Mouse (Mus musculus): ENCODE results near the gene Kcnip2. TPM values are rescaled to one million over a fixed set of nuclear protein-coding genes. Genes with fewer than 3 reads are reported as not detected.
"Not testable (repeated sequence)": the region's sequence is repeated elsewhere in the genome, so short reads cannot be mapped to it uniquely, and the experiment has no call there.

The Kcnip2 gene
- total RNA-seq, 1 experiment from 2014 or later = not detected

DNA sequence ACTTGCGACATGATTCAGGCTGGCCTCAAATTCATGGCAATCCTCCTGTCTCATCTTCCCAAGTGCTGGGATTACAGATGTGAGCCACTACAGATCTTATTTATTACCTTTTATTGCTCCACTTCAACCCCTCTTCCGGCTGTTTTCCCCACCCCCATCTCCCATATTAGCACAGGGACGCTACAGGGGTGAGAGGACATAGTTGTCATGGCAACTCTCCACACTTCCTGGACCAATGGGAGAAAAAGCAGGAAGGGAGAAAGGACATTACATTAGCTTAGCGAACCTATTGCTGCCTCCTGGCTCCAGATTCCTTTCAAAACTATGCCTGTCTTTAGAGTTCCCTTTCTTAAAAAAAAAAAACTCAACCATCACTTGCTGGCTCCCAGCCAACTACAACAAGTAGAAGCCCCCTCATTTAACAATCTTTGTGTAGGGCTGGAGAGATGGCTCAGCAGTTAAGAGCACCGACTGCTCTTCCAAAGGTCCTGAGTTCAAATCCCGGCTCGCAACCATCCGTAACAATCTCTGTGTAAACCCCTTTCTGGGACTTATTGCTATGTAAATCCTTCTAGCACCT lies 3.1 kb downstream of the Kcnip2 start:
- ATAC-seq (replicated peaks; ENCODE audit: low read depth, poor library complexity, severe bottlenecking) = no peak

GRCm38 (mm10) chr19:45812115-45812514 lies 3.7 kb downstream of the Kcnip2 start:
- peak; percentile 79 for ATAC-seq (replicated peaks; ENCODE audit: low read depth, poor library complexity, severe bottlenecking)

DNA sequence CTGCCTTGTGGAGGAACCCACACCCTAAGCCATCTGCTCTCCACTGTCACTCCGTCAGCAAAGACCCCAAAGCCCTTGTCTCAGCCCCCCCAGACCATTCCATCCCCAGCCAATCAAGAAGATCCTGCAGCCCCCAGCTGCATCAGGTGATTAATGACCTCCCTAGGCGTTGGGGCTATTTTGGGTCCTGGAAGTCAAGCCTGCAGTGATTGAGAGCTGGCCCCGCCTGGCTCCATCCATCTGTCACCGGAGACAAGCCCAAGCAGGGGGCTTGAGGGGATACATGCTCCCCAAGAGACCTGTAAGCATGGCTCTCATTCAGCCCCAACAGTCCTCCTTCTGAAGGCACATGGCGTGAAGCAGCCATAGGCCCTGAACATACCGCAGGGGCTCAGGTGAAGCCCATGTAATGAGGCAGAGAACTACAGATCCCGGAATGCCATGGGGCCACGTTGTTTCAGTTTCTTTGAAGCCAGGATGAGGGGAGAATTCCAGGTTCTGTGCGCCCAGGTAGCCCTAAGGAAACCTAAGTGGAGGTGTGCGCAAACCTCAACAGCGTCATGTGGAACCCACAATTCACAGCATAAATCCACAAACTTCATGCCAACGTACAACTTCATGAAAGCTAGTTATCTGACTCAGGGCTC lies 4.7 kb downstream of the Kcnip2 start:
- ATAC-seq (replicated peaks; ENCODE audit: low read depth, poor library complexity, severe bottlenecking) = no peak

GRCm38 (mm10) chr19:45807732-45808131 lies 8.1 kb downstream of the Kcnip2 start:
- ATAC-seq (replicated peaks; ENCODE audit: low read depth, poor library complexity, severe bottlenecking) = no peak

- not testable (repeated sequence) for ATAC-seq (replicated peaks; ENCODE audit: low read depth, poor library complexity, severe bottlenecking)
Observed at GRCm38 (mm10) chr19:45805817-45806216, 10.0 kb downstream of the Kcnip2 start.

- peak; percentile 88 for ATAC-seq (replicated peaks; ENCODE audit: low read depth, poor library complexity, severe bottlenecking)
Observed at GRCm38 (mm10) chr19:45804593-45805368, 11.1 kb downstream of the Kcnip2 start.

- ATAC-seq (replicated peaks; ENCODE audit: low read depth, poor library complexity, severe bottlenecking) = 0 out of 2 replicates have a peak, but pooled peaks have one; percentile 12
Observed at GRCm38 (mm10) chr19:45803408-45803807, 12.5 kb downstream of the Kcnip2 start.

- ATAC-seq (replicated peaks; ENCODE audit: low read depth, poor library complexity, severe bottlenecking) = peak; percentile 20; the same call in 1 of the 2 replicates
Observed at GRCm38 (mm10) chr19:45802702-45803101, 13.2 kb downstream of the Kcnip2 start.

GRCm38 (mm10) chr19:45796879-45797278 lies 19.0 kb downstream of the Kcnip2 start:
- no peak for ATAC-seq (replicated peaks; ENCODE audit: low read depth, poor library complexity, severe bottlenecking)

GRCm38 (mm10) chr19:45796061-45796556 lies 19.8 kb downstream of the Kcnip2 start:
- ATAC-seq (replicated peaks; ENCODE audit: low read depth, poor library complexity, severe bottlenecking) = no peak

DNA sequence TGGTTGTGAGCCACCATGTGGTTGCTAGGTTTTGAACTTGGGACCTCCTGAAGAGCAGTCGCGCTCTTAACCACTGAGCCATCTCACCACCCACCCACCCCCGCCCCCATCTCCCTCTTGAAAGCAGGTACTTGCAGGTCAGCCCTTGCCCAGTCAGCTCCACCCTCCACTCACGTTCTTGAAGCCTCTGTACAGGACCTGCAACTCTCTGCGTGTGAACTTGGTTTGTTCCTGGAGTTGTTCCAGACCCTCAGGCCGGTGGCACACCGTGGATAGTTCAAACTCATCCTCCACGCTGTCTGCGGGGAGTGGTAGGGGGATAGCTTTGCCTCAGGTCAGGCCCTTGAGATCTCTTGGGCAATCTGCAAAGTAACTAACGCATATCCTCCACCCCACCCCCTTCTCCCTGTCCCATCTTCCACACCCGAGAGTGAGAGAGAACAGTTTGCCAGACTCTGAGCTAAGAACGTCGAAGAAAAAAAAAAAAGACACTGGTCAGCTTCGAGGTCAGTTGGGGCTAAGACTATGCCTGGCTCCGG lies 20.4 kb downstream of the Kcnip2 start:
- no peak for ATAC-seq (replicated peaks; ENCODE audit: low read depth, poor library complexity, severe bottlenecking)

GRCm38 (mm10) chr19:45794718-45795117 lies 21.1 kb downstream of the Kcnip2 start:
- no peak for ATAC-seq (replicated peaks; ENCODE audit: low read depth, poor library complexity, severe bottlenecking)

DNA sequence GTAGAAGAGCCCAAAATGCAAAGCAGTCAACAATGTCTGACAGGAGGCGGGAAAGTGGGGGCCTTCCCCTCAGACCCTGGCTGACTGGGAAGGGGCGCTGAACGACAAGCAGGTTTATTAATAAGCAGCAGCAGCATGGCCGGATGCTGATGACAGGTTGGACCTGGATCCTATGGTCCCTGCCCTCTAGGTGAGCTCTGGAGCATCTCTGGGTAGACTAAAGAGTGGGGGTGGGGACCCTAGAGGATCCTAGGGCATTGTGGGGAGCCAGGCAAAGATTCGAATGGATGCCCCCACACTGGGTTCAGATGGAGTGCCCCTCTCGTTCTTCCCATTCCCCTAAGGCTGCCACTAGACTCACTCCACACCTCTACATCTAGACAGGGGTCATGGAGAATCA lies 23.5 kb downstream of the Kcnip2 start:
- no peak for ATAC-seq (replicated peaks; ENCODE audit: low read depth, poor library complexity, severe bottlenecking)

GRCm38 (mm10) chr19:45789888-45790874 lies 25.7 kb downstream of the Kcnip2 start:
- peak; percentile 93 for ATAC-seq (replicated peaks; ENCODE audit: low read depth, poor library complexity, severe bottlenecking)

- no peak for ATAC-seq (replicated peaks; ENCODE audit: low read depth, poor library complexity, severe bottlenecking)
Observed at GRCm38 (mm10) chr19:45789365-45789764, 26.5 kb downstream of the Kcnip2 start.

- no peak for ATAC-seq (replicated peaks; ENCODE audit: low read depth, poor library complexity, severe bottlenecking)
Observed at GRCm38 (mm10) chr19:45788337-45788736, 27.5 kb downstream of the Kcnip2 start.

DNA sequence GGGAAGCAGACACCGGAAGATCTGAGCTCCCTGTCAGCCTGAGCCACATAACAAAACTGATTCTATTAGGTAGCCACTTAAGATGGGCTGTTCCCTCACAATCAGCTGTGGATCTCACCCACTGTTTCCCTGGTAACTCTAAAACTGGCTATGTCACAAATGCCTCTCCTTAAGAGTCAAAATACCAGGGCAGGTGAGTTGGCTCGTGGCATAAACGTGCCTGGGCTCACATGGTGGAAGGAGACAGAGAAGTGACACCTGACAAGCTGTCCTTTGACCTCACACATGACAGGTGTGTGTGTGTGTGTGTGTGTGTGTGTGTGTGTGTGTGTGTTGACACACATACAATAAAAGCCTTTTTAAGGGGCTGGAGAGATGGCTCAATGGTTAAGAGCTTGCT lies 28.4 kb downstream of the Kcnip2 start:
- no peak for ATAC-seq (replicated peaks; ENCODE audit: low read depth, poor library complexity, severe bottlenecking)

GRCm38 (mm10) chr19:45785470-45785869 lies 30.4 kb downstream of the Kcnip2 start:
- ATAC-seq (replicated peaks; ENCODE audit: low read depth, poor library complexity, severe bottlenecking) = no peak

- ATAC-seq (replicated peaks; ENCODE audit: low read depth, poor library complexity, severe bottlenecking) = no peak
Observed at GRCm38 (mm10) chr19:45783933-45784576, 31.8 kb downstream of the Kcnip2 start.
